Mouse (Mus musculus) adrenal gland, postnatal 10 days (tissue): ENCODE data around the gene Cuedc2. TPM values are rescaled to one million over a fixed set of nuclear protein-coding genes. Genes with fewer than 3 reads are reported as not detected.
A peak's percentile ranks its signal among the peaks of the same experiment; 100 is the strongest.

ENCODE experiments used
- DNase-seq: peaks from one replicate; pipeline ENCODE4 v3.0.0; 2021; ENCODE audit warnings: mixed read lengths
- total RNA-seq, 2 experiments: library from RNA; stranded (reverse); gene quantifications; 2 replicates each; pipeline ENCODE4 v1.2.3; 2021

Cuedc2 gene
- total RNA-seq, 2 experiments from 2014 or later, result 78.9 to 90.4 TPM

DNA sequence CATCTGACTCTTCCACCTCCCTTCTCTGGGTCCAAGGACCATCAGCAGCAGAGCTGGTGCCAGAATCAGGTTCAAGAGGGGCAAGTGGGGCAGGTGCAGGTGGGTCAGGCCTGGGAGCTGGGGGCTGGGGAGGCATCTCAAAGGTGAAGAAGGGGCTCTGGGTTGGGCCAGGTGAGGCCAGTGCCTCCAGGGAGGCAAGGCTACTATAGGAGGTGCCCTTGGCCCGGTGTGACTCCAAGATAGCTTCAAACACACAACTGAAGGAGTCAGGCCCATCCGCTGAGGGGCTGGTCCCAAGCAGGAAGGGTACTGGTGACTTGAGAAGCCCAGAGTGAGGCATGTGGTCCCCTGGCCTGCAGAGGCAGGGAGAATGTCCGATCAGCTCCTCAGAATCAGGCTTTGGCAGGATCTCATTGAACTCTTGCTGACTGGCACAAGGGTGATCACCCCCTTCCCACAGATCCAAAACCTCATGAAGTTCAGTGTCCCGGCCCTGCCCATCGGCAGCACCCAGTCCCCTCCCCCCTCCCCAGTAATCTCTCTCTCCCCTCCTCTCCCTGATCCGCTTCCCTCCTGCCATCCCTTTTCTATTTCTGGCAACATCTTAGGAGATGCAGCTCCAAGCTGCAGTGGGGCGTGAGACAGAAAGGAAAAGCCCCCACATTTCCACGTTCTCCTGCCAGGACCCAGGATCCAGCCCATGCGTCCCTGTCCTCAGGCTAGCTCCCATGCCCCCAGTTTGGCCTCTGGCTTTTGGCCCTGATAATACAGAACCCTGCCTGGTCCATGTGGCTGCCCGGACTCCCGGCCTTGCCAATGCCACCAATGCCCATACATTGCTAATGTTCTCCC is 16.1 kb downstream of the Cuedc2 start:
- DNase-seq, result no peak

DNA sequence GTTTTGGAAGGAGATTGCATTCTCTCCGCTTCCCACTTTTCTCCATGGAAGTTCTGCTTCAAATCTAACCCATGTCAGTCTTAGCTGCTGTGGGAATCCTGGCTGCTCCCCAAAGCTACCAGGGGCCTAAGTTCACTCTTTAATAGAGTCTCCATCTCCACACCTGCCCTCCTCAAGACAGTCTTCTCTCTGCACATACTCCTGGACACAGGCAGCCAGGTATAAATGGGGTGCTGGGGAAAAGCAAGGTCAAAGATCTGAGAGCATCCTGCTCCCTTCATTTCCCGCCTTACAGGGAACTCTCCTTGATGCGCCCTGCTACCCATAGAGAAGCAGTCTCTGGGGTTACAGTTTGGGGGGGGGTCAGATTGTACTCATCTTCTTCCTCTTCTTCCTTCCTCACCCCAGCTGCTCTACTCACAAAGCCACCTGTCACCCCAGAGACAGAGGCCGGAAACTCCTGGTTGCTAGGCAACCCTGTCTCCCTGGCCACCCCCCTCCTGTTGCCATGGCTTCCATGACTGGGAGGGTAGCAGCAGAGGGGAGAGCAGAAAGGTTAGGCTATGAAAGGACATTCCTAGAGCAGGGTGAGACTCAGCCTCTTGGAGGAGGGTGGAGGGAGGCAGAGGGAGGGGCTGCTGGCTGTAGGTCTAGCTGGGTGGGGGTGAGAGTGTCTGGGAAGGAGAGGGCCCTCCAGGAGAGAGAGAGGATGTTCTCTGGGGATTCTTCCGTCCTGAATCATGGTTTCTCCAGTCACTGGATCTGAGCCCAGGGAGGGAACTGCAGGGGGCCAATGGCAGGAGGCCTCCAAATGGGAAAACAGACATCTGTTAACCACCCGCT is 17.2 kb downstream of the Cuedc2 start:
- DNase-seq, result no peak

DNA sequence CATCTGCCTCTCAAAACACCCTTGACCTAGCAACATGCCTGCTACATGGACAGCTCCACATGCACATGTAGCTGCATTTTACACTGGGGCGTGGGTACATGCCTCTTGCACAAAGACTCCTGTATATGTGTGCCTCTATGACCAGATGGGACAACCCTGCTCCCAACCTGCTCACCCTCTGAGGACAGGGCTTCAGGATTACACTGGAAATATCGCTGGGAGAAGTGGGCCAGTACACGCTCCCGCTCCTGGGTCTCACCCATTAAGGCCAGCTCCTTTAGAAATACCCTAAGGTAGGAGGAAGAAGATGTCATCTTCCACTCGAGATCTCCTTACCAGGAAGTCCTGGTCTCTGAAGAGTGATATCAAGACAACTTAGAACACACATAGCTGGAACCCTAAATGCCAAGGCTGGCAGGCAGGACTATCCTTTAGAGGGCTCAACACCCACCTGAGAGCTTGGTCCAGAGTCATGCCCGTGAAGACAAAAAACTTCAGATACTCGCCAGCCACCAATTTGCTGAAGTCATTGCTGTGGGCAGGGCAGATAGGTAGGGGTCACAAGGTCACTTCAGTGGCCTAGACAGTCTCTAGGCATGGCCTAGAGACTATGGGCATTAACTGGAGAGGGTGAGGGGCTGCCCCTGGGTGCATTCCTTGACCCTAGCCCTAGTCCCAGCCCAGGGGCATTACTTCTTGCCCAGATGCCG is 18.3 kb downstream of the Cuedc2 start:
- DNase-seq, result peak; percentile 0

DNA sequence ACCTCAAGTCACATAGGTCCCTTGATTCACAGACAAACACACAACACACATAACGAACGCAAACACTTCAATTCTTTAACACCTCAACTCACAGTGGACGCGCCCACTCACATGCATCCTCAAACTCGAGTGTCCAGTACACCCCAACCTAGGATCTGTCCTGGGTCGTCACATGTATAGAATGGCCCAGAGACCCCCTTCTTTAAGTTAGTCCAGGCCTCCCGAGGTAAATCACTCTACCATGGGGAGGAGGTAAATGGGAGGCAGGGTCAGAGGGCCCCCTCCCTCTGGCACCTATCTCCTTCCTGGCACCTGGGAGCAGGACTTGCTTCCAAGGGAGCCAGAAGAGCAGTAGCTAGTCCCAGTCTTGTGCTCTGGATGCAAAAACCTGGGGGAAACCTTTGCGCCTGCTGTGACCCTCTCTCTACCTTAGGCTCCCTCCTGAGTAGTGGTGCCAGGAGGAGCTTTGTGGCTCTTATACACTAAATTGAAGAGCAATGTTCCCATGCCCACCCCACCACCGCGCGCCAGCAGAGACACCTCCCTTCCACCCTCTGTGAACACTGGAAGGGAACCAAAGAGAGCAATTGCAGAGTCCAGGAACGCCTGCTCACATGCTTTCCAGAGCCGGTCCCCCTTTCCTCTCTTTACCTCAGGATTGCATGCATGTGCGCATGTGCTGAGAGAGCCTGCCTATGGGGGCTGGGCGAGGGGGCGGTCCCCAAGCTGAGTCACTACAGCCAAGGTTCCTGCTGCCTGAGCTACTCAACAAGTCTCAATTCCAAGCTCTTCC is 19.7 kb downstream of the Cuedc2 start:
- DNase-seq, result peak; percentile 90

DNA sequence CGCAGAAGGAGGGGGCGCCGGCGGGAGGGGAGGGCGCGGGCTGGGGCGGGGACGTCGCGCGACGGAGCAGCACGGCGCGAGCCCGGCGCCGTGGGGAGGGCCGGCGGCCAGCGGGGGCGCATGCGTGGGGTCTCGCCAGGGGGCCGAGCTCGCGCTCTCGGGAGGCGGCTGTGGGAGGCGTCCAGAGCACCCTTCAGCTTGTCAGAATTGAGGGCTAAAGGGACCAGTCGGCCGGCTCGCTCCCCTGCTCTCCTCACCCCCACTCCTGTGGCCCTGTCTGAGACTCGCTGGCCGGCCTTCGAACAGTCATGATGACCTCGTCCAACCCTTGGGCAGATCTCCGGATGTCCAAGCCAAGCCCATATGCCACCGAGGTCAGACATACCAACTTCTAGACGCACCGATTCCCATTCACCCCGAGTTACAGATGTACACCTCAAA is 20.5 kb downstream of the Cuedc2 start:
- peak; percentile 55 for DNase-seq

DNA sequence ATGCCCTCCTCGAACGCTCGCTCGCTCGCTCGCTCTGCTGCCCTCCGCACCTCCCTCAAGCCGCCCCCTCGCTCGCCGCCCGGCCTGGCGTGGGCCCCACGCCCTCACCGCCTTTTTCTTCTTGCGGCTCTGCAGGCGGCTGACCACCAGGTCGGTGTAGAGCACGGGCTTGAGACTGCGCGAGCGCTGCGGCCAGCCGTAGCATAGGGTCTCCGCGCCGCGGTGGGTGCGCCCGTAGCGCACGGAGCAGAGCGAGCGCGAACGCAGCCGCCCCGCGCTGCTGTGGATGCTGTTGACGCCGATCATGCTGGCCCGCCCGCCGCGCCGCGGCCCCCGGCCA is 21.0 kb downstream of the Cuedc2 start:
- DNase-seq, result no peak

DNA sequence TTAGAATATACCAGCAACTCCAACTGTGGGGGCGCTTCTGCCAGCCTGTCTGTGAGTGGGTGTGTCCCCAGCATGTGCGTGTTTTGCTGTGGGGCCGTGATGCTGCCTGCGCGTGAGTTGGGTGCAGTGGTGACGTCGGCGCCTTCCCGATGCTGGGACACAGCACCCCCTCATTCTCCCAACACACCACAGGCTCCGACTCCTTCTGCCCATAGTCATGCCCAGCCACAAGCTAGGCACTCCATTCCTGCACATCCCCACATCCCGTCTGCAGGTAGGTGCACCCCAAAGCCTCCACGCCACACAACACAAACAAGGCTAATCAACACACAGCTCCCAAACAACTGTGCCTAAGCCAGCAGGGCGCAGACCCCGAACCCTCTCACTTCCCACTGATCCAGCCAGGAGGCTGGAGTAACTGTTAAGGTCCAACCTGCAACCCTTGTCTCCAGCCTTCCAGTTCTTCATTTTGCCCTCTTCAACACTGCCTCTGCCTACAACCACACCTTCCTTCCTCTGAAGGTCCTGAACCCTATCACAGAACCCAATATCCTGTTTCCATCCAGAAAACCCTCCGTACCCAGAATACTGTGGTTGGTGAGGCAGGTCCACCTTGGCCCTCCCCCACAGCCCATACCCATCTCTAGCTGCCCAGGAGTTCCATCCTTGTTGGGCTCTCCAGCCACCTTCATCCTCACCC is 21.5 kb downstream of the Cuedc2 start:
- DNase-seq, result no peak

DNA sequence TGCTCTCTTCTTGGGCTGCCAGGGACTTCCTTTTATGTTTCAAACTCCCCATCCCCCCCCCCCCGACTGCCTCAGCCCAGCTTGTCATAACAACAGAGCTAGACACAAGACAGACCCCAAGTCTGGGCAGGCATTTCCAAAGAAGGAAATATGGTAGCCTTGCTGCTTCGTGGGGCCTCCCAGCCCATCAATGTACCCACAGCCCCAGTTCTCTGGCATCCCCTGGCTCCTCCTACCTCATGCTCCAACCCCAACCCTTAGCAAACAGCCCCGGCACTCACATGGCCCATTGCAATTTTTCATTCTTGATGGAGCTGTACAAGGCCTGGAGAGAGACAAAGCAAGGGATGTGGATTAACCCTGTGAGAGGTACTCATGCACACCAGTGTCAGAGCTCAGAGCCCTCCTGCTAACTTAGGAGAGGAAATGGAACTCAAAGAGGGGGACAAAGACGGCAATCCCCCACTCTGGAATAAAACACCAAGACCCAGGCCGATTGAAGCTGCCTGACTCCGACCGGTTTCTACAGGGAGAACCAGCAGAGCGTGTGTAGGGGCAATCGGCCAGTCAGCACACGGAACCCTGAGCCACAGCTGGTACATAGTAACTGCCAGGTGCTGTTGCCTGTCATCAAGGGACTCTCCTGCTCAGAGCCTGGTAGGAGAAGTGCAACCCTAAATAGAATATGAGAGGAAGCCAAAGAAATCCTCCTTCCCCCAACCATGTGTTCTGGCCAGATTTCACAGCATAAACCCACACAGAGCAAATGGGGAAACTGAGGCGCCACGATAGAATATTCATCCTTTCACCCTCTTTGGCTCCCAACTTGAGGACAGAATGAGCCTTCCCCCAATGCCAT is 22.5 kb downstream of the Cuedc2 start:
- DNase-seq, result no peak

DNA sequence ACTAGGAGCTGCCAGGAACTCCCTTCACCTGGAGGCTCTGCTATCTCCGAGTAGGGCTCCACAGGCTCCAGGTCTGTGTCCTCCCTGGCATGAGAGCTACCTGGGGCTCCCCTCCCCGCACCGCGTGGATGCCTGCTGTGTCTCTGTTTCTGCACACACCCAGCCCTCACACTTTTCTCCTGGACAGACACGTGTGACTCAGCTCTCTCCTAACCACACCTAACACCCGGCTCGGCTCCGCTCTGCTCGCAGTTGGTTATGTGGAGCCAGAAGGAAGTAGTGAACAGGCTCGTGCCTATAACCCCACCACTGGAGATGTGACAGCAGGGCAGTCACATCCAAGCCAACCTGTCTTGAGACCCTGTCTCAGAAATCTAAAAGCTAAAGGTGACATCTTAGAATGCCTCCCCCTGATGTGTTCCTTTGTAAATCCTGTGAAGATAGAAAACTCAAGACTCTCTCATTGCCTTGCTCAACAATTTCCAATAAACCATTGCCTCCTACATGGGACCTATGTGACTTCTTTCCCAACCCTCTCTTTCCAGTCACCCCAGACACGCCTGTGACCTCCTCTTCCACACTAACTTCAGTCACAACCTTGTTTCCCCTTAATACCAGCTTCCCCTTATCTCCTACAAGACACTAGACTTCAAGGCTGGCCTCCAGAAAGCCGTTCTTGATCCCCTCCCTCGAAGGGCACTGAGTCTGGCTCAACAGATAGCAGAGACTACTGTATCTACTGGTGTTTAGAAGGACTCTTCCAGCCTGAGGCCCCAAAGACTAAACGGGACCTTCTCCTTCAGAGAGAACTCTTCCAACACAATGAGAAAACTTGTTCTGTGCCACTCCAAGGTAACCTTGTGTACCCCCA is 23.4 kb downstream of the Cuedc2 start:
- DNase-seq, result no peak

DNA sequence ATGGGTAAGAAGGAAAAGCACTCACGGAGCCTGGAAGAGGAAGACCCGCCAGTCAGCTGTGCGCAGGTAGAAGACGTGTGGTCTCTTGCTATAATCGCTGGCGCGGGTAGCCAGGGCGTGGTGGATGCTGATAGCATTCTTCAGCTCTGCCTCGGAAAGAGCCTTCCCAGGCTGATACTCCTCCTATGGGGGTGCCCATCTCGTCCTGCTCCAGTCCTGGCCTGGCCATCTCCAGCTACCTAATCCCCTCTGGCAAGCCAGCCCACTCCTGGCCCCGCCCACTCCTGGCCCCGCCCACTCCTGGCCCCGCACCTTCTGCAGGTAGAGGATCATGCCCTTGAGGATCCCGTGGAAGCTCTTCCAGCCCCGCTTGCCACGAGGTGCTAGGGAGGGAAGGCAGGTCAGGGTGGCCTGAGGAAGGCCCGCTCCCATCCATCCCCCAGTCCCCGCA is 24.3 kb downstream of the Cuedc2 start:
- DNase-seq, result no peak

DNA sequence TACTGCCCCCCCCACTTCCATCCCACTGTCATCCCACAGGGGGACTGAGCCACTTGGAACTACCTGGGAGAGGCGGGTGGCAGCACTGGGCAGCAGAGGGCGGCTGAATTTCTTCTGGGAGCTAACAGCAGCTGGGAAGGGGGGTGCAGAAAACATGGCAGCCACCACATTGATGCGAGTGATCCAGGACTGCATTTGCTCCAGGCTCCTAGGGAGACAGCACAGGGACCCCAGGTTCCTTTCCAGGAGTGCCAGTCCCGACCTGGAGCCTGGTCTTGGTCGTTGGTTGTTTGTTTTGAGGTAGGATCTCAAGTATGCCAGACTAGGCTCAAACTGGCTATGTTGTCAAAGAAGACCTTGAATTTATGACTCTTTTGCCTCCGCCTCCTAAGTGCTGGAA is 24.9 kb downstream of the Cuedc2 start:
- no peak for DNase-seq

DNA sequence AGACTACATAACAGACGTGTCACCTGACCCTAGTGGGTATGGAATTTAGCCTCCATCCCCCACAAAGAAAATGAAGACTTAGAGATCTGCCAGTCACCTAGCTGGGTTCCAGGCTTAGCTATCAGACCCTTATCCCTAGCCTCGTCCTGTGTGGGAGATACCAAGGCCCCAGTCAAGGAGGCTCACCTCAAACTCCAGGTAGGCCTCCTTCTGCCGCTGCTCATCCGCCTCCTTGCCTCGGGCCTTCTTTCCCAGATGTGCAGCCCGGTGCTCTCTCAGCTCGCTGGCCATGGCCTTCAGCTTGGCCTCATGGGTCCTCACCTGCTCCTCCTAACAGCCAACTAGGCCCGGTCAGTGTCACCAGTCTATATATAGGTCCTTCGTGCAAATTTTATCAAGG is 25.4 kb downstream of the Cuedc2 start:
- DNase-seq, result no peak

DNA sequence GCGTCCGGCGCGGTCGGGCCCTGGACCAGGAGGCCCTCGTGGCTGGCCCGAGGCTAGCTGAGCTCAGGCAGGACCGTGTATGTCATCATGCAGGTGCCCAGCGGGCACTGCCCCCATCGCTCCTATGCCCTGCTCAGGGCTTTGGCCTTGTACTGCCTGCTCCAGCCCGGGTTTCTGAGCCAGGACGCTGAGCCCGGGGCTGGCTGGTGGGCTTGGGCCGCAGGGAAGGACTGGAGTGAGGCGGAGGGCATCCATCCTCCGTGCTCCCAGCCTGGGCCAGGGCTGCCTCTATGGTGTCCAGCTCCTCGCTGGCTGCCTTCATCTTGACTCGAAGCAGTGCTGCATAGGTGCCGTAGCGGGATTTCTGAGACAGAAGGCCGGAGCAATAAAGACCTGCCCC is 25.9 kb downstream of the Cuedc2 start:
- no peak for DNase-seq

DNA sequence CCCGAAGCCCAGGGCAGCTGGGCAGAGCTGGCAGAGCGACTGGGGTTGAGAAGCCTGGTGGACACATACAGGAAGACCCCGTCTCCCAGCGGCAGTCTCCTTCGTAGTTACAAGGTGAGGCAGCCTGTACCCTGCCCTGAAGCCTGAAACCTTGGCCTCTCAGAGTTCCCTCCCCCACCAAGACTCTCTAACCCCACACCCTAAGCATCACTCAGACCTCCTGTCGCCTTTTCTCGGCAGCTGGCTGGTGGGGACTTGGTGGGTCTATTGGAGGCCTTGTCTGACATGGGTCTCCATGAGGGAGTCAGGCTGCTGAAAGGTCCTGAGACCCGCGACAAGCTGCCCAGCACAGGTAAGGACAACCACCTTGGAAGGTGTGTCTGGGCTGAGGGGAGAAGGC is 27.2 kb downstream of the Cuedc2 start:
- DNase-seq, result no peak

DNA sequence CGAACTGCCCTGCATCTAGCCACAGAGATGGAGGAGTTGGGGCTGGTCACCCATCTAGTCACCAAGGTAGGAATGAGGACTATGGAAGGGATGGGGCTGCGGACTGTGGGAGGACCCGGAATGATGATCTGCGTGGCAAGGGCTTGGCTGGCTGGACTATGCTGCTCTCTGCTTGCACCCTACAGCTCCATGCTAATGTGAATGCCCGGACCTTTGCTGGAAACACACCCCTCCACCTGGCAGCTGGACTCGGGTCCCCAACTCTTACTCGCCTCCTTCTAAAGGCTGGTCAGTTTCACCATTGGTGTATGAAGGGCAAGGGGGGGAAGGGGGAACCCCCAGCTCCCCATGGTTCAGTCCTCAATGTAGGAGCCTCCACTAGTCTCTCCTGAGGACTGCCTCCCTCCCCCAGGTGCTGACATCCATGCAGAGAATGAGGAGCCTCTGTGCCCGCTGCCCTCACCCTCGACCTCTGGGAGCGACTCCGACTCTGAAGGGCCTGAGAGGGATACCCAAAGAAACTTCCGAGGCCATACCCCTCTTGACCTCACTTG is 28.1 kb downstream of the Cuedc2 start:
- DNase-seq, result no peak

DNA sequence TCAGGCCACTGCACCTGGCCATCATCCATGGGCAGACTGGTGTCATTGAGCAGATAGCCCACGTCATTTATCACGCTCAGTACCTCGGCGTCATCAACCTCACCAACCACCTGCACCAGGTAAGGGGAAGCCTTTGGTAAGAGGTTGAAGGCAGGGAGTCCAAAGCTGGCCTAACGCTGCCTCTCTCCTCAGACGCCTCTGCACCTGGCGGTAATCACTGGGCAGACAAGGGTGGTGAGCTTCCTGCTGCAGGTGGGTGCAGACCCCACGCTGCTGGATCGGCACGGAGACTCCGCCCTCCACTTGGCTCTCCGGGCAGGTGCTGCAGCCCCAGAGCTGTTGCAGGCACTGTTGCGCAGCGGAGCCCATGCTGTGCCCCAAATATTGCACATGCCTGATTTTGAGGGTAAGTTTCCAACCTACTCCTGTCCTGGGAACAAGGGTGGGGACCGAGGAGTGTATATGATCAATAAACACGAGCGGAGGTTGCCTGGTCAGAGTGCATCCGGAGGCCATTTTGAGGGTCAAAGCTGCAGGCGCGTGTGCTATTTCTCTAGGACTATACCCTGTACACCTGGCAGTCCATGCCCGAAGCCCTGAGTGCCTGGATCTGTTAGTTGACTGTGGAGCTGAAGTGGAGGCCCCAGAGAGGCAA is 28.7 kb downstream of the Cuedc2 start:
- DNase-seq, result no peak

DNA sequence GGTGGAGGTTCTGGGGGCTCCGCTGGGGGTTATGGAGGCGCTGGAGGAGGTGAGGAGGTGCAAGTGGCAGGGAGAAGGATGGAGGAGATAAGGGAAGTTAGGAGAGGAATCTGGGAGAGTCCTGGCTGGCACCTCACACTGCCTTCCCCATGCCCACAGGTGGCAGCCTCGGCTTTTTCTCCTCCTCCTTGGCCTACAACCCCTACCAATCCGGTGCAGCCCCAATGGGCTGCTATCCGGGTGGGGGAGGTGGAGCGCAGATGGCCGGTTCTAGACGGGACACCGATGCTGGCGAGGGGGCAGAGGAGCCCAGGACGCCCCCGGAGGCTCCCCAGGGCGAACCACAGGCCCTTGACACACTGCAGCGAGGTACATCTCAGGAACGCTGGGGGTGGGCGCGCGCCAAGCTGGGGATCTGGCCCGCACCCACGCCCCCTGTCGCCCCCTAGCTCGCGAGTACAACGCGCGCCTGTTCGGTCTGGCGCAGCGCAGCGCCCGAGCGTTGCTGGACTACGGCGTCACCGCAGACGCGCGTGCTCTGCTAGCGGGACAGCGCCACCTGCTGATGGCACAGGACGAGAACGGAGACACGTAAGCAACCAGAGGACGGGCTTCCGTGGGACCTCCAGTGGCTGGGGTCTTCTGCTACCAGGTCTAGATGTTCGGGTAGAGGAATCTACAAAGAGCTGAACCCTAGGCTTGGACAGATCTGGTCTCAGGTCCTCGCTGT is 29.6 kb downstream of the Cuedc2 start:
- DNase-seq, result peak; percentile 91

DNA sequence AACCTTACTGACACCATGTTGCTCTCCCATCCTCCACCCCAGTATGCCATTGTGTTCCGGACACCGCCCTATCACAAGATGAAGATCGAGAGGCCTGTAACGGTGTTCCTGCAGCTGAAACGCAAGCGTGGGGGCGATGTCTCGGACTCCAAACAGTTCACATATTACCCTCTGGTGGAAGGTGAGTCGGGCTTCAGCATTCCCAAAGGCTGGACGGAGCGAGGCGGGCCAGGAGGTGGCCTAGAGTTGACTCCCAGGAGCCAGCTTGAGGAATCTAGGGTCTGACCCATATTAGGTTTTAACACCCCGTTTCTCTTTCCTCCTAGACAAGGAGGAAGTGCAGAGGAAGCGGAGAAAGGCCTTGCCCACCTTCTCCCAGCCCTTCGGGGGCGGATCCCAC is 30.2 kb downstream of the Cuedc2 start:
- DNase-seq, result no peak
